Mouse (Mus musculus): ENCODE data around the gene Tnnt1.

The Tnnt1 gene

GRCm38 (mm10) chr7:4521231-4522003, 5.2 kb upstream of the Tnnt1 start:
- DNase-seq (ENCODE audit: low spot score) = no peak

DNA sequence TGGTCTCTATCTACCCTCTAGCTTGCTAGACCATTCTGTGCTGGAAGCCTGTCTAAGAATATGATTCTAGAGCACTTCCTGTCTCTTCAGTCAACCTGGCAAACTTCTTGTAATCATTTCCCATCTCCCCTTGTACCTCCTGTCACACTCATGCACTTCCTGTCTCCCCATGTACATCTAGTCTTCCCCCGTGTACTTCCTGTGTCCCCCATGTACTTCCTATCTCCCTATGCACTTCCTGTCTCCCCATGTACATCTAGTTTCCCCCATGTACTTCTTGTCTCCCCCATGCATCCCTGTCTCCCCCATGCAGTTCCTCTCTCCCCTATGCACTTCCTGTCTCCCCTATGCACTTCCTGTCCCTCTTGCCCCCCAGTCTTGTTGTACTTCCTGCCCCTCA, 2.3 kb upstream of the Tnnt1 start:
- no peak for DNase-seq (ENCODE audit: low spot score)

GRCm38 (mm10) chr7:4515853-4516252, 329 bp downstream of the Tnnt1 start:
- DNase-seq (ENCODE audit: low spot score) = no peak

DNA sequence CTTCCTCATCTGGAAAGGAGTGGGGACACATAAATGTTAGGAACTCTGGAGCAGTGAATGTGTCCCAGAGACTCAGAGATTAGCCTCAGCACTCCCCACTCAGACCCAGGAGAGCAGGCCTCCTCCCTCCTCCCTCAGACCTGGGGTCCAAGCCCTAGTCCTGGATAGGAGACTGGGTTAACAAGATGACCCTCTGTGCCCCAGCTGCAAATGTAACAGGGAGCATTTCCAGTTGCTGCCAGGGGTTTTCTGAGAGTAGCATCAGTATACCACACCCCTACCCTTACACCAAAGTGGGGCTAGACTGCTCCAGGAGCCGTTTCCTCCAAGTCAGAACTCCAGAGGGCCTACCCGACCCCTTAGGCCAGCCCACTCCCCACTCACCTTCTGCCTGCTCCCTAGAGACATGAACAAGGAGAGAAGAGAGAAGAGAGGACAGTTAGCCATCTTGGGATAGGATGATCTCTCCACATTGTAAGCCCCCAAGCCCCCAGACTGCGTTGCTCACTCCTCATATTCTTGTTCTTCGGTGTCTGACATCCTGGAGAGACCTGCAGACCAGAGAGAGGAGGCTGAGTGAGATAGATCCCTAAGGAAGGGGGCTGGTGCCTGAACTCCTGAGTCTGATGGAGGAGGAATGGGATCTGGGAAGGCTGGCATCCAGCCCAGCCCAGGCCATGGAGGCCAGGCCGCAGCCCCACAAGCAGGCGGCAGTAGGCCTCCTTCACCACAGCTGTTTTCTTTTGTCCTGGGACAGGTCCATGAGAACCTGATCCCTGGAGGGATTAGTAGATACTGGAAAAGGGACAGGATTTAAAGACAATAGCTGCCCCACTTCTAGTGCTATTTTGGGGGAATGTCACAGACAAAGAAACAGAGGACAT, 2.1 kb downstream of the Tnnt1 start:
- DNase-seq (ENCODE audit: low spot score) = no peak

DNA sequence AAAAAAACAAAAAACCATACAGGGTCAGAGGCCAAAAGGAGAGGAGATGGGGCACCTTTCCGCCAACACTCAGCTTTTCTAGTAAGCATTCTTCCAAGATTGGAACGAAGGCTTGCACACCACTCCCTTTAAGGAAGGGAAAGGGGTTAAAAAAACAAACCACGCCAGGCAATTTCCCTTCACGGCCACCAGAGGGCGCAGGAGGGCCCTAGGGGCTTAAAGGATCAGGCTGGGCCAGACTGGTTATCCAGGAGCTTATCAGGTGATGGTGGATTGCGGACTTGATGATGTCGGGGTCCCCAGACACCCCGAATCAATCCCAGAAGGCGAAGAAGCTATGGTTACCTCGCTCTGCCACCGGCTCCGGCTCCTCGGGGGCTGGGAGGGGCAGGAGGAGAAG, 2.9 kb downstream of the Tnnt1 start:
- DNase-seq (ENCODE audit: low spot score) = no peak

DNA sequence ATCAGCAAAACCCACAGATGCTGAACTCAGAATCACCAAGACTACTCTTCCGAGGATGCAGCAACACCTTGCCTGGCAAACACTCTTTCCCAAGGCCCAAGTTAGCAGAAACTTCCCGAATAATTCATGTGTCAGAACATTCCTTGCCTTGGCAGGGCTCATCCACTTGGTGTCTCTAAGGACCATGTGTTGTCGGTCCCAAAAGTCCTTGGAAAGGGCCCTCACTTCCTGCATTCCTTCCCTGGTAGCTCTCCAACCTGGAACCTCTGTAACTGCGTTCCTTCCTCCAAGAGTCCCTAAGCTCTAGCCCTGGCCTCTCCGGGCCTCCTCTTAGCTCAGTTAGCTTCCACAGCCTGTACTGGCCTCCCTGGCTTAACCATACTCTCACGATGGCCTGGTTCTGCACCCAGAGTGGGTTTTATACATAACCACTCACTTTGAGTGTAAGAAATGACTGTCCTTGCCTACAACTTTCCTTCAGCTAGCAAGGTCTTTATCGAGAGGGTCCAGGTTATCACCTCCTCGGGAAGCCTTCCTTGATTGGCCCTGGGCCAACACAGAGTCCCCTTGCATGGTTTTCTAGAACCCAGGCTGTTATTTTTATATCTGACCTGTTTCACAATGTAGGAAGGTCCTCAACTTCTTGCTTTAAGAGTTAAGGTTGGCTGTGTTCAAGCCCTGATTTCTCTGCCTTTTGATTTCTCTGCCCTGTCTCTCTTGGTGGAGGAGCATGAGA, 4.5 kb downstream of the Tnnt1 start:
- no peak for DNase-seq (ENCODE audit: low spot score)

DNA sequence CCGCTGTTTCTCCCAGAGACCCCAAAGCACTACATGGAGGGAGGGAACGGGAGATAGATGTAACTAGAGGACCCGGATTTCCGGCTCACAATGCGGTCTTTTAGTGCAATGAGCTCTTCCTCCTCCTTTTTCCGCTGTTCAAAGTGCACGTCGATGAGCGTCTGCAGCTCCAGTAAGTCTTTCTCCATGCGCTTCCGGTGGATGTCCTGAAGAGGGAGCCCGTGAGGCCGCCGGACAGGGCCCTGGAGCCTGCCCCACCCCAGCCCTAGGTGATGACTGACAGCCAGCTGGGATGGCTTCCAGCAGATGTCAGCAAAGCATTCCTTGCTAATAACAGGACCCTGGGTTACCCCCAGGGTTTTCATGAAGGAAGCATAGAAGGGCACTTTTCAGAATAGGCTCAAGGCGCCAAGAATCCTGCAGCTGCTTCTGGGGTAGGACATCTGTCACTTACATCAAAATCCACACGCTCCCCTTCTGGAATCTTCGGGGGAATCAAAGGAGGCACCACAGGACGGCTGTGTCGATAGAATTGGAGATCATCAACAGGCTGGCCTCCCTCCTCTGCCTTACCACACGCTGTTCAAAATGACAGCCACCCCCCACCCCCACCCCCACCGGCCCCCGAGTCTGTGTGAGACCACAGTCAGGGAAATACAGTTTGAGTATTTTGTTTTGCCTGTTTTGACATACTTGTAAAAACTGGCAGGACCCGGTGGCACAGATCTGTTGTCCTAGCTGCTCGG, 6.1 kb downstream of the Tnnt1 start:
- DNase-seq (ENCODE audit: low spot score) = no peak

DNA sequence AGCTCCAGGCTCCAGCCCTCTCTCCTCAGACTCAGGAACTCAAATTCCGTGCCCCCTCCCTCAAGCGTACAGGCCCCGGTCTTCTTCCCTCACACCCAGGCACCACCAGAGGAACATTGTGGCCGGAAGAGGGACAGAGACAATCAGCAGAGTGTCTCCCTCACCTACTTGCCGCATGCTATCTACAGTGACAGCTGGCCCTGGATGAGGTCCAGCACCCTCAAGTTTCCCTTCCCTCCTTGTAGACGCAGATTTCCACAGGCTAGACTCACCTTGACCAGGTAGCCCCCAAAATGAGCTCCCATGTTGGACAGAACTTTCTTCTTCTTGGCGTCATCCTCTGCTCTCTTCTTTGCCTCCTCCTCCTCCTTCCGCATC, 7.5 kb downstream of the Tnnt1 start:
- DNase-seq (ENCODE audit: low spot score) = no peak

GRCm38 (mm10) chr7:4508062-4508738, 8.0 kb downstream of the Tnnt1 start:
- DNase-seq (ENCODE audit: low spot score) = no peak

DNA sequence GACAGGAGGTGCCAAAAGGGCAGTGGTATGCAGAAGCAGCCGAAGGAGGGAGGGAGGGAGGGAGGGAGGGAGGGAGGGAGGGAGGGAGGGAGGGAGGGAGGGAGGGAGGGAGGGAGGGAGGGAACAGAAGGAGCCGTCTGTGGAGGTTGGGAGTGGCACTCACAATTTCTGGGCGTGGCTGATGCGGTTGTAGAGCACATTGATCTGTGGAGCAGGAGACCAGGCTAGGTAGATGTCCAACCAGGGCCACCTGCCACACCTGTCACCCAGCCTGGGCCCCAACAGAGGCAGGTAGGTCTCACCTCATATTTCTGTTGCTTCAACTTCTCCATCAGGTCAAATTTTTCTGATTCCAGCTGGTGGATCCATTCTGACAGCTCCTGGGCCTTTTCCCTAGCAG, 9.0 kb downstream of the Tnnt1 start:
- no peak for DNase-seq (ENCODE audit: low spot score)

- DNase-seq (ENCODE audit: low spot score) = no peak
Measured at GRCm38 (mm10) chr7:4504646-4505435, 11.3 kb downstream of the Tnnt1 start.

GRCm38 (mm10) chr7:4503858-4504257, 12.3 kb downstream of the Tnnt1 start:
- no peak for DNase-seq (ENCODE audit: low spot score)

DNA sequence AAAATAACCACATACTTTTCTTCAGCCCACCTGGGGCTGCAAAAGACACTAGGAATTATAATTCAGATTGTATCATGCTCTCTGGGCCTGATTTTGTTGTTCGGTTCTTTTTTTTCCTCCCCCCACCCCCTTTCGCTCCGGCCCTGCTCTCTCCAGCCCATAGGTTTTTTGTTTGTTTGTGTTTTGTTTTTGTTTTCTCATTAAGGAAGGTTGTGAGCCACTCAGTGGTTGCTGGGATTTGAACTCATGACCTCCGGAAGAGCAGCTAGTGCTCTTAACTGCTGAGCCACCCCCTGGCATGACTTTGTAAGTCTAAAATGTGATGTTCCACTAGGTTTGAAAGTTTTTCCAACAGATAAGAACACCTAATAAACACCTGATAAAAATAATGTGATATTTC, 13.1 kb downstream of the Tnnt1 start:
- DNase-seq (ENCODE audit: low spot score) = no peak

DNA sequence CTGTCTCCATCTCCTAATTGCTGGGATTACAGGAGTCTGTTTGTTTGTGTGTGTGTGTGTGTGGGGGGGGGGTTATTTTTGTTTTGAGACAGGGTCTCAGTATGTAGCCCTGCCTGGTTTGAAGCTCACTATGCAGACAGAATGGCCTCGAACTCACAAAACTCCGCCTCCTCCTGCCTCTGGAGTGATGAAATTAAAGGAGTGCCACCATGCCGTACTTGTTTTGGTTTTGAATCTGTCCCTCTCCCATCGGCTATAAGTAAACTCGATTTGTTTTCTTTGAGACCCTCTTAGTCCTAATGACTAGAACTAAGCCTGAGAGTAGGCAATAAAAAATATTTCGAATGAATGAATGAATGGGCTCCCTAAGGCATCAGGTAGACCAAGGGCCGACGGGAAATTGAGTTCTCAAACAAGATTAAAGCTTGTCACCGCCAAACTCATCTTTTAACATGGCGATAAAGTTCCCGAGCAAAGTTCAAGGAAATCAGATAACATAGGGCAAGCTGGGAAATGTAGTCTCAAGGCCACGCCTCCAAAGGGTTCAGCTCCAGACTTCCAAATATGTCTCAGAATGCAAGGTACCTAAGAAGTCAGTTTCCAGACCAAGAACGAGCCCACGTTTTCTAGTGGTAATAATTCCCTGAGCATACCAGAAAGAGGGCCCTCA, 13.6 kb downstream of the Tnnt1 start:
- no peak for DNase-seq (ENCODE audit: low spot score)

DNA sequence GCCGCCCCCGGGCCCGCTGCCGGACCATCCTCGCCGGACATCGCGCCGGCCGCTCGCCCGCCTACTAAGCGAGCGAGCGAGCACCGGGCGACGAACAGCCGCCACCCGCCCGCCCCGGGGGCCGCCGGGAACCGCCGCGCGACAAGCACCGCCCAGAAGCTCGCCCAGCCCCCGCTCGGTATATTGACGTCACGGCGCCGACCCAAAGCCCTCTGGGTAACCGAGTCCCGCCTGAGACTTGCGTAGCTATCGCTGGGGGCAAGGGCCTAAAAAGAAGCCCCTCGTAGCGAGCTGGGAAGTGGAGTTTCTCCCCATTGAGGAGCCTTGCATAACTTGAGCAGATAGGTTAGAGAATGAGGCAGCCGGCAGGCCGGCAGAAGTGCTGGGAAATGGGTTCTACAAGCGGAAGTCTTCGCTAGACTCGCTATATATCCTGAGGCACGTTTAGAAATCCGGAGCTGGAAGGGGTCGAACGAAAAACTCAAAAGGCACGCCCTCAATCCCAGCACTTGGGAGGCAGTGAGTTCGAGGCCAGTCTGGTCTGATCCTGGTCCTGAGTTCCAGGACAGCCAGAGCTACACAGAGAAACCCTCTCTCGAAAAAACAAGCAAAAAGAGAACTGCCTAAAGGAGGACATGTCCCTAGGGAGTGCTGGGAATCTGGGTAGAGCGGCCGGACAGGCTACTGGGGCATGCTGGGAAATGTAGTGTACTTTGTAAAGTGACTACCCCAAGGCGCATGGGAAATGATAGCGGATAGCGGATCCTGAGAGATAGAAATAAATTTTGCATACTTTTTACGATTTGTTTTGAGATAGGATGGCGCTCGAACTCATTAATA, 14.4 kb downstream of the Tnnt1 start, which contains the start of gene Ppp1r12c:
TSS of gene Ppp1r12c (minus strand) at position 123 of the 840 bp plus-strand sequence.
- DNase-seq (ENCODE audit: low spot score) = peak; percentile 90

DNA sequence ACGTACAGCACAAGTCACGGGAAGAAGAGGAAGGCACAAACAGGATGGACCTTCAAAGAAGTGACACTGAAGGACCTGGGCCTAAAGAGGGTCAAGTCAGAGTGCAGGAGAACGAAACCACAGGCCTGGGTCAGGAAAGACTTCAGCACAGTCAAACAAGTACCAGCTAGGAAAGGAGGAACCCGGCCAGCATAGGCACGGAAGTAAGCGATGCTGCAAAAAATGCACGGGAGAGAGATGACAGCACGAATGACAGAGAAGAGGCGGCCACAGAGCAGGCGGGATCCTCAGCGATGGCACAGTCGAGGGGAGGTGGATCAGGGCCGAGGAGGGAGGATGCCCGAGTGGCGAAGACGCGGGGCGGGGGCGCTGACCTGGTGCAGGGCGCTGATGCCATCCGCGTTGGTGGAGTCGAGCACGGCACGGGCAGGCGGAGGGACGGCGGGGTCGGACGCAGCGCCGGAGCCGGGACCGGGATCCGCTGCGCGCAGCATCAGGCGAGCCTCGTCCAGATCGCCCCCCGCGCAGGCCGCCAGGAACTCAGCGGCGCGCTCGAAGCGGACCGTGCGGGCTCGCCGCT, 15.2 kb downstream of the Tnnt1 start:
- DNase-seq (ENCODE audit: low spot score) = no peak

DNA sequence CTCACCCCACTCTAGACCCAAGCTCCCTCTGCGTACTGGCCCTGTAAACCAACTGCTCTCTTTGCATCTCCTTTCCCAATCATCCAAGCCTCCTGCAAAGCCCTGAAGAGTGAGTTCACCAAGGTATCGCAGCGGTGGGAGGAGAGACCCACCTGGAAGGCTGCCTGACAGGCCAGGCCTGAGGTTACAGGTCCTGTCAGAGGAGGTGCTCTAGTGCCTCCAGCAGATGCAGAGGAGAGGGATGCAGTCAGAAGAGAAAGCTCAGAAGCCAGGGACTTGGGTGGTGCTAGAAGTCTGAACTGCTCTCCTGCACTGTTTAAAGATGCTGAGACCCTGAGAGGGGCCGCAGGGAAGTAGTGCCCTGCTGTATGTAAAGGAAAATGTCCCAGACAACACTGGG, 17.1 kb downstream of the Tnnt1 start:
- DNase-seq (ENCODE audit: low spot score) = no peak

DNA sequence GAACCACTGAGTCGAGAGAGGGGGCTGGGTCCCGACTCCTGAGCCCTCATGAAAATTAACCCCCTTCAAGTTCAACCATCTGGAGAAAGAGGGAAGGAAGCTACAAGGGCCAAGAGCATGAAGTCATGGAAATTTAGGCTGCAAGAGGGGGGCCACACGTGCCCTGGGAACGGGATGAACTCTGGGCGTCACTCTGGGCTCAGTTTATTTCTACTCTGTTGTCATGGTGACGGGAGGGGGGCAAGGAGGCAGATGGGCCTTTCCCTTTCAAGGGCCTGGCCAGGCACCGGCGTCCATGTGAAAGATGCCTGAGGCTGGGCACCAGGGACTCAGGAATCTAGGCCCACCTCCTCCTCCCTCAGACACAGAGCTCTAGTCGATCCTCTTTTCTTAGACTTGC, 17.9 kb downstream of the Tnnt1 start:
- no peak for DNase-seq (ENCODE audit: low spot score)
